Mouse (Mus musculus) yolk sac, embryonic 10.5 days (tissue): Measurements from ENCODE around the gene Zfp664.

ENCODE experiments used
- DNase-seq: peaks from one replicate; pipeline ENCODE4 v3.0.0-alpha.2; 2017; ENCODE audit warnings: low spot score

Gene Zfp664

DNA sequence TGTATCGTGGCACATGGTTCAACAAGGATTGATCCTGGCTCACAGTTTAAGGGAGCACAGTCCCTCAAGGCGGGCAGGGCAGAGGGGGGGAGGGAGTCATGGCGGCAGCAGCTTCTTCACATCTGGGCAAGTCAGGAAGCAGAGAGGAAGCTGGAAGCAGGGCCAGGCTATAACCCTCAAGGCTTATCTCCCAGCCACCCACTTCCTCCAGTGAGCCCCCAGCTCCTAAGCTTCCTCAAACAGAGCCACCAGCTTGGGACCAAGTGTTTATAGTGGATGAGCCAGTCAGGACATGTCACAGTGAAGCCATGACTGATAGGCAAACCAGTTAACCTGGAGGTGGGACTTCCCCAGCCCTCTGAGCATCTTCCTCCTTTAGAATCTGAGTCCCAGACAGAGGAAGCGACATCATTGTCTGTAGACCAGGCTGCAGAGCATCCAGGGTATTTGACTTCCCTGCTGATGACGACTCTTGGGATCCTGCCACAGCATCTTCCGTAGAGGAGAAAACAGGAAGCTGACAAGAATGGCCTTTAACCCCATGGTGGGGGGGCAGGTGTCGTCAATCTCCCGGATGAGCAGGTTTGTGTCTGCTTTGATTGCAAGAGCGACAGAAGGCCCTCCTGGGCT is 67.0 kb downstream of the Zfp664 start:
- DNase-seq: no peak

DNA sequence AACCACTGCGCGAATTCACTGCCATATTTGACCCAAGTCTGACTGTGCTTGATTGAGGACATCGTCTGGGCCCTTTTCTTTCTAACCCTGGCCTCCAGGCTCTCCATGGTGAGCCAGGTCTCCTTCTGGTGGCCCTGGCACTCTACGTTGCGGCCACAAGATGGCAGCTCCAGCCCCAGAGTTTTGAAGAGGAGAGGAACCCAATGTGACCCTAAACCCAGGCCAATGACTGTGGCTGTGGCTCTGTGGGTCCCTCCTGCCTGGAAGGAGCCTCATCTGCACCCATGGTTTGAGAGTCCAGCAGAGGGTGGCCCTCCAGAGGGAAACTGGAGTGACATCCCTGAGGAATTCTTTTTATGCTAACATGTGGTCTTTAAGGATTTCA is 67.6 kb downstream of the Zfp664 start:
- DNase-seq: peak; percentile 9

DNA sequence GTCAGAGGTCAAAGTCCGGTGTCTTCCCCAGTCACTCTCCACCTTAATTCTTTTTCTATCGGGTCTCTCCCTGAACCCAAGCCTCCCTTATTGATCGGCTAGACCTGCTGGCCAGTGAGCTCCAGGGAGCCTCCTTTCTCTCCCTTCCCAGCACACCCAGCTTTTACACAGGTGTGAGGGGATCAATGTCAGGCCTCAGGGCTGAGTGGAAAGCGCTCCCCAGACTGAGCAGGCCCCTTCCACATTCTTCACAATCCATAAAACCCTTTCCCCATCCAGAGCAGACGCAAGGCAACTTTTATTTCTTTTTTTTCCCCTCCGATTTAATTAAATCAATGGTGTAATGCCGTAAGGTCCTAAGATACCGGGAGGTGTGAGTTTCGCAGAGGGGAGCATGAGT is 68.1 kb downstream of the Zfp664 start:
- DNase-seq: no peak

DNA sequence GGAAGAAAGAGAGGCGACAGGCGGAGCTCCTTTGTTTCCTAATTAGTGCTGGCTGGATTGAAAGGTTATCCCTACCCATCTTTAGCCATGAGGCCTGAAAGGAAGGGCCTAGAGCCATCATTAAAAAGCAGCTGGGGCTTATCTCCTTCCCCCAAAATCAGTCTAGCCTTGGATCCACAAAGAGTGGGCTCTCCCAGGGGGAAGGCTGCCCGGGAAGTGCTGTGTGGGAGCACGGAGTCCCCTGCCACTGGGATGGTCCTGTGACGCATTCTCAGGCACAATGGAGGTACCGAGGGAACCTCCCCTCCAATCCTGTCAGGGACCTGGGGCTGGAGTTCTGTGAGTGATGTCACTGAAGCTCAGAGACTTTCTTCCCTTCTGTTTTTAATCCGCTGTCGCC is 68.6 kb downstream of the Zfp664 start:
- DNase-seq: no peak

DNA sequence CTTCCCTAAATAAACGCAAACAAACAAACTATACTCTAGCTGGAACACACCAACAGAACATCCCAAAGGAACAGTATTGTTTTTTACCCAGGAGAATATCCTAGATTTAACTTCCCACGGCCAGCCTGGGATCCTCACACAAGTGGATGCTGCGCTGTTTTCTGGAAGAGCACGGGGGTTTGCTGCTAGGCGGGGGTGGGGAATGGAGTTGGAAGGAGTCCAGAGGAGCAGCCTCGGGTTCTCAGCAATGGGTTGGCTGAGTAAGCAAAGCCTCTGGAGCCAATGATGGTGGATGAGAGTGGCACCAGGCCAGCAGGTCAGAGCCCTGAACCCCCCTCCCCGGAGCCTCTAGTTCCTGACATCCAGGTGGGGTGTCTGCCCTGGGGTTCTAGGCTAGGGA is 72.1 kb downstream of the Zfp664 start:
- DNase-seq: no peak

DNA sequence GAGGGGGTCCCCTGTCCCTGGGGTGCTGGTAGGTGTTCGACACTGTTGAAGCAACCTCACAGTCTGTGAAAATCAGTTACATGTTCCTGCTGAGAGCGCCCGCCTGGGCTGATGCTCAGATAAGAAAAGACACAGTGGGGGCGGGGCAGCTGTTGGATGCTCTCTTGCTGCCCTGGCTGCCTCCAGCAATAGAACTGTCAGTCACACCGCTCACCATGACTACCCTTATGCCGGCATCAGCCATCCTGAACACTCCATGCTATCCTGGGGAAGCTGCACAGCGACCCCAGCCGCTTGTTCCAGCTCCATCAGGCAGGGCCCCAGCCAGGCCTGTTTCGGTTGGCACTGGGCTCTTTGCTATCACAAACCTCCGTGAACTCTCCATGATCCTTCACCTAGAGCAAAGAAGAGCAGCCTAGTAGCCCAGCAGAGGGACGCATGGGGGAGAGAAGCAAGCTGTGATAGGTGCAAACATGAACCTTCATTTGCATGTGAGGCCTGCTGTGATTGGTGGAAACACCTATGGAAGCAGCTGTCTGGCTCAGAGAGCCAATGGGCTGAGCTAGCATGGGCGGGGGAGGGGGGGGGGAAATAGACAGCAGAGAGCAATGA is 80.8 kb downstream of the Zfp664 start:
- no peak for DNase-seq

DNA sequence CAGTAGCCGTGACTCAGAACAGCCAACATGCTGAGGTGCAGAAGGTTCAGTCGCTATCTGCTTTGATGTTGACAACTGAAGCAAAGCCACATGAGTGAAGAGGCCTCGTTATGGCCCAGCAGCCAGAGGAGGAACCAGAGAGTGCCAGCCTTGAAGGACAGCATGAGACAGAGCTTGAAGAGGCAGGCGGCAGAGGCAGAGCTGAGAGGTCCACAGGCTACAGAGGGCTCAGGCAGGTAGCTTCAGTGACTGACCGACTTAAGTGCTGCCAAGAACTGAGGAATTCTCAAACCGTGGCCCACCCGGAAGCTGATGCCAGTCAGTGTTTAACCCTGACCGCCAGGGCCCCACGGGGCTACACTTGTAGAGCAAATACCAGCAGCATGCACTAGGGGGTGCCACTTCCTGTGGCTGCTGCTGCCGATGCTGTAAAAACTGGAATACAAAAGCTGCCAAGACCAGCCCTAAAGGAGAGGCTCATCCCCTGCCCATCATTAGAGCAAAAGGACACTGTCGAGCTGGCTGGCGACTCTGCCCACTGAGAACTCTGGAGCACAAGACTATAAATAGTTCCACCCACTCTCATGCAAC is 81.4 kb downstream of the Zfp664 start:
- DNase-seq: no peak

DNA sequence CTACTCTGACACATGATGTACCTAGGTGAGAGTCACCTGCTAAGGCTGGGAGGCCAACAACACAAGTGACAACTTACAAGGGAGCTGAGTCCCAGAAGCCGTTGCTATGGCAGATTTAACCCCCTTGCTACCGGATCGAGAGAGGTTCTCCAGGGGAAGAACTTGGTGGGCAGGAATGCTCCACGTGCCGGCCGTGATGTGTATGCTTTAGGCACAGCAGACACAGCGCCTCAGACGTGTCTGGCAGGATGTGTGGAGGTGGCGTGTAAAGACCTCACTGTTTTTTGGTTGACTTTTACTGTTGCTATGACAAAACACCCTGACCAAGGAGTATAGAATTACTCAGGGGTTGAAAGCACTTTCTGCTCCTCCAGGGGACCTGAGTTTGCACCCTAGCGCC is 81.9 kb downstream of the Zfp664 start:
- DNase-seq: no peak

DNA sequence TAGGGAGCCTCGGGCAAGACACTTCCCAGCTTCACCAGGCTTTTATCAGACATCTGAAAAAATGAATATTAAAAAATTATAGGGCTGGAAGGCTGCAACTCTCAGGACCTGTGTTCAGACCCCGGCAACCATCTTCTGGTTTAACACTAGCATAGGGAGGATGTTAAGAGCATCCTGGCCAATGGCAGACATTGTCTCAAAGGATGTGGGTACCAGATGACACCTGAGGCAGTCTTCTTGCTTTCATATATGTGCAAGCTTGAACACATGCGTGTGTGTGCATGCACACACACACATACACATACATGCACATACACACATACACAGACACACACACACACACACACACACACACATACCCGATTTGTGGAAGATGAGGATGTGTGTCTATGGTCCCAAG is 82.6 kb downstream of the Zfp664 start:
- DNase-seq: no peak

DNA sequence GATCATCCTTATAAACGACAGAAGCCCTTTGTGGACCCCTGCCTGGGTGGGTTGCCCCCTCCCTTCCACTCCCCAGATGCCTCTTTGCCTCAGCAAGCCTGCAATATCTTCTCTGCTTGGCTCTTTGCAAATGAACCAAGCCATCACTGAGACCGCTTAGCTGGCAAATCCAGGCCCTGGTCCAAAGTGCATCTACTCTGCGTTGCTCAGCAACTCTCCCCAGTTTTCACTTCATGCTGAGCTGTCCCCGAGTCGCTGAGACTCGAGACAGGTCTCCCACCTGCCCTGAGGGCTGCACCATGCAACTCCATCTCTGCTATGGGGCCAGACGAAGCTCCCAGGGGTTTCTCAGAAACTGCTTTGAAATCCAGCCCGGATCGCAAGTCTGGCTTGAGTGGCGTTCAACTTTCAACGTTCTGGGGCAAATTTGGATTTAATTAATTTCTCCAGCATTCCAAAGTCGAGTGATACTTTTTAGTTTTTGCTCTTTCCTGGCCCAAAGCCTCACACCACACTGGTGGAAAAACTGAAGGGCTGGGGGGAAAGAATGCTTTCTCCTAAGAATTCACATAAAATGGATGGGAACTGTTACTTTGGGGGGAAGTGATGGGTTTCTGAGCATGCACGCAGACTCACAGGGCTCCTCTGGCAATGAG is 88.3 kb downstream of the Zfp664 start:
- peak; percentile 20 for DNase-seq

DNA sequence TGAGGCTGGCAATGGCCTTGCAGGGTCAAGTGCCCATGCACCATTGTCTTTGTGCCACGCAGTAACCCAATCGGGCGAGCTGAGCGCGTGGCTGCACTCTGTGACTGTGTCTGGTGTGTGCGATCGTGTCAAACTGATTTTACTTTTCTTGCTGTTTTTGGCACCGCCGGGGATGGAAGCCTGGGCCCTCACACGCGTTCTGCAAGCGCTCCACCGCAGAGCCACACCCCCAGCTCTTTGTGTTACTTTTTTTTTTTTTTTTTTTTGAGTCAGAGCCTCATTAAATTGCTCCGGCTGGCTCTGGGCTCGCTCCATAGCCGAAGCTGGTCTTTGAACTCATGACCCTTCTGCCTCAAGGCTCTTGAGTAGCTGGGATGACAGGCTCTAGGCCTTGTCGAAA is 88.8 kb downstream of the Zfp664 start:
- no peak for DNase-seq
